Mouse (Mus musculus): ENCODE data around the gene Gm6526.
"Not testable (repeated sequence)": the region's sequence is repeated elsewhere in the genome, so short reads cannot be mapped to it uniquely, and the experiment has no call there.

Gene Gm6526

GRCm38 (mm10) chr14:43747566-43747965 lies at the start of gene Gm6526:
Gene Gm6526 (plus strand): TSS chr14:43747866.
- DNase-seq = not testable (repeated sequence)

GRCm38 (mm10) chr14:43727385-43727784 lies 20.3 kb upstream of the Gm6526 start, which contains the start of gene Gm16506:
Gene Gm16506 (minus strand): TSS chr14:43727485.
- not testable (repeated sequence) for DNase-seq

- not testable (repeated sequence) for DNase-seq
Measured at GRCm38 (mm10) chr14:43784645-43785044, 37.0 kb downstream of the Gm6526 start, which contains the start of gene Gm8180. Gene Gm8180 (minus strand): TSS chr14:43784745.

- not testable (repeated sequence) for DNase-seq
Measured at GRCm38 (mm10) chr14:43793811-43794210, 46.1 kb downstream of the Gm6526 start.

GRCm38 (mm10) chr14:43796069-43796904 lies 48.6 kb downstream of the Gm6526 start:
- DNase-seq = no peak

- not testable (repeated sequence) for DNase-seq
Measured at GRCm38 (mm10) chr14:43796905-43797470, 49.3 kb downstream of the Gm6526 start.

- DNase-seq = not testable (repeated sequence)
Measured at GRCm38 (mm10) chr14:43804435-43804834, 56.8 kb downstream of the Gm6526 start.

Data from lung, postnatal 4 days (tissue).